Comparison of ENCODE assay signal across 17 mouse cellular contexts in genomic region chr17:80020495-80020894, GRCm38 (mm10). TPM values are rescaled to one million over a fixed set of nuclear protein-coding genes. Genes with fewer than 3 reads are reported as not detected.
DNase-seq lines count a peak whose midpoint lies in the region; ATAC-seq and TF ChIP-seq lines count a peak whose summit lies in the region.
"Had no signal": no experiment of that assay in that cellular context is flagged by ENCODE, and none has a peak within 500 bp of the region (broad histone marks: within the 10 kb centered on the region; RNA-seq: fewer than 3 reads in every experiment).

No protein-coding gene starts in this region.

- no peak overlapping the region for H3K4me3 ChIP-seq in forebrain, postnatal 0 days (ENCODE audit: low read depth, low read length)
- H3K4me3 ChIP-seq in forebrain, embryonic 11.5 days (ENCODE audit: low read depth, low read length) = no peak overlapping the region
- no peak overlapping the region for H3K4me3 ChIP-seq in left cerebral cortex, adult 2 months
- H3K4me3 ChIP-seq: forebrain, embryonic 10.5 days; hindbrain, embryonic 13.5 days; limb, embryonic 15.5 days; midbrain, embryonic 12.5 days had no signal

- H3K4me1 ChIP-seq in forebrain, postnatal 0 days (ENCODE audit: insufficient read depth) = no peaks in the 10 kb centered on the region
- 0 out of 2 replicates have a peak, but pooled peaks cover 2% of the 10 kb centered on the region for H3K4me1 ChIP-seq in forebrain, embryonic 11.5 days (replicated peaks; ENCODE audit: control insufficient read depth, insufficient read depth, low read length)

- no peak overlapping the region for H3K27ac ChIP-seq in forebrain, postnatal 0 days (ENCODE audit: low read depth, low read length)
- no peak overlapping the region for H3K27ac ChIP-seq in forebrain, embryonic 11.5 days (ENCODE audit: low read depth, low read length)
- no peak overlapping the region for H3K27ac ChIP-seq in left cerebral cortex, adult 2 months
- H3K27ac ChIP-seq: forebrain, embryonic 10.5 days; hindbrain, embryonic 13.5 days; limb, embryonic 15.5 days; macrophage; midbrain, embryonic 12.5 days had no signal

- no peak overlapping the region for H3K9ac ChIP-seq in forebrain, postnatal 0 days
- no peak overlapping the region for H3K9ac ChIP-seq in forebrain, embryonic 11.5 days (ENCODE audit: low read length)
- H3K9ac ChIP-seq: hindbrain, embryonic 13.5 days; limb, embryonic 15.5 days; midbrain, embryonic 12.5 days had no signal

- intact Hi-C loops in left cerebral cortex, adult 2 months (cut with DNase I) = no loop called here

- no peaks in the 10 kb centered on the region for H3K27me3 ChIP-seq in forebrain, postnatal 0 days (ENCODE audit: insufficient read depth, low read length)
- H3K27me3 ChIP-seq in forebrain, embryonic 11.5 days (ENCODE audit: control insufficient read depth, insufficient read depth, low read length) = no peaks in the 10 kb centered on the region
- H3K27me3 ChIP-seq: hindbrain, embryonic 13.5 days; limb, embryonic 15.5 days; midbrain, embryonic 12.5 days had no signal

- no peak for ATAC-seq in forebrain, postnatal 0 days
- ATAC-seq in forebrain, embryonic 11.5 days (replicated peaks; ENCODE audit: low FRiP score) = no peak

- no peaks in the 10 kb centered on the region for H3K9me3 ChIP-seq in forebrain, postnatal 0 days (ENCODE audit: low read length)
- no peaks in the 10 kb centered on the region for H3K9me3 ChIP-seq in forebrain, embryonic 11.5 days (ENCODE audit: control insufficient read depth, low read length)
- H3K9me3 ChIP-seq: hindbrain, embryonic 13.5 days; limb, embryonic 15.5 days; midbrain, embryonic 12.5 days had no signal

- WGBS in forebrain, postnatal 0 days = 77% methylated on average over 2 of the region's 2 CpGs
- WGBS in forebrain, embryonic 11.5 days = 70% methylated on average over 2 of the region's 2 CpGs

- peak; percentile 34 for TF ChIP-seq CTCF in forebrain, postnatal 0 days (IDR thresholded peaks at IDR 0.05; ENCODE audit: low read depth)
- TF ChIP-seq CTCF in left cerebral cortex, adult 2 months (IDR thresholded peaks at IDR 0.05) = peak; percentile 29

- DNase-seq in forebrain, postnatal 0 days = no peak
- DNase-seq in forebrain, embryonic 11.5 days (ENCODE audit: low spot score) = no peak
- no peak for DNase-seq in left cerebral cortex, adult 2 months (ENCODE audit: extremely low spot score in 1 of 2, low spot score in 2 of 2)
- DNase-seq in left cerebral cortex, adult 11 months (ENCODE audit: low spot score) = no peak
- DNase-seq in 3T3-L1 (ENCODE audit: low read depth, low spot score) = peak; percentile 26
- peak; percentile 22 for DNase-seq in NIH3T3 (ENCODE audit: low read depth)
- no peak for DNase-seq in thymus, postnatal 10 days (ENCODE audit: low spot score in 2 of 2)
- no peak for DNase-seq in layer of hippocampus, adult 11-12 months (ENCODE audit: low spot score)
- DNase-seq: B cell, adult 2 months; cerebellum, adult 11-12 months; kidney, adult 18-20 months; kidney, postnatal 4 days had no signal

- H3K36me3 ChIP-seq in forebrain, postnatal 0 days (ENCODE audit: insufficient read depth) = no peaks in the 10 kb centered on the region
- no peaks in the 10 kb centered on the region for H3K36me3 ChIP-seq in forebrain, embryonic 11.5 days (ENCODE audit: control insufficient read depth, insufficient read depth, low read length)
- H3K36me3 ChIP-seq: hindbrain, embryonic 13.5 days; limb, embryonic 15.5 days; midbrain, embryonic 12.5 days had no signal

- no peak overlapping the region for H3K4me2 ChIP-seq in forebrain, postnatal 0 days (ENCODE audit: low read depth)
- no peak overlapping the region for H3K4me2 ChIP-seq in forebrain, embryonic 11.5 days (ENCODE audit: low read depth, low read length, severe bottlenecking)
- H3K4me2 ChIP-seq: hindbrain, embryonic 13.5 days; limb, embryonic 15.5 days; midbrain, embryonic 12.5 days had no signal

RNA-seq across cellular contexts. Expression of gene Hnrnpll, which starts 41.6 kb away (rescaled TPM):
- 60.2 and 67.6 TPM in 2 replicates for total RNA-seq in forebrain, postnatal 0 days (2014; rRNA removed)
- 42.3 and 49.7 TPM in 2 replicates for polyA plus RNA-seq in forebrain, postnatal 0 days (2015; fragmentation: Nextera tagmentation; extraction: Ambion mirVana)
- 127 TPM in 2 replicates for polyA plus RNA-seq in forebrain, embryonic 11.5 days (2014; fragmentation: Nextera tagmentation; extraction: Ambion mirVana)
- 10 to 100 TPM; 64.0 to 66.9 TPM for total RNA-seq in left cerebral cortex, adult 2 months (2021)

Comparison
In these comparisons a context has a peak if more than half of its experiments do, and no peak if none do; other contexts are left out.
1. DNase-seq: peak in 3T3-L1 (single experiment) and NIH3T3 (single experiment); none in forebrain, postnatal 0 days (single experiment), forebrain, embryonic 11.5 days (single experiment), left cerebral cortex, adult 2 months (0 of 2), left cerebral cortex, adult 11 months (single experiment), thymus, postnatal 10 days (0 of 2) and layer of hippocampus, adult 11-12 months (single experiment).